Mouse (Mus musculus) midbrain, embryonic 14.5 days (tissue): ENCODE measurements around the gene Capns1. TPM values are rescaled to one million over a fixed set of nuclear protein-coding genes. Genes with fewer than 3 reads are reported as not detected.
A peak's percentile ranks its signal among the peaks of the same experiment; 100 is the strongest.

Experiments
- ATAC-seq: fragments of 200-750 bp; cut with Nextera tagmentation; 2 replicates; pipeline ENCODE4 v1.8.0; 2017; ENCODE audit warnings: moderate number of reproducible peaks, moderate library complexity; ENCODE audit not compliant: low FRiP score, low TSS enrichment
- DNase-seq: peaks from one replicate; pipeline ENCODE4 v3.0.0-alpha.2; 2015
- H3K27ac ChIP-seq: fragments of 300-500 bp; sonication (generic); replicated peaks from 2 replicates; pipeline ENCODE4 v1.5.1; 2014; ENCODE audit warnings: mild to moderate bottlenecking, low read depth, low read length, moderate library complexity
- H3K27me3 ChIP-seq: fragments of 300-500 bp; sonication (generic); 2 replicates; pipeline ENCODE4 v1.6.1; 2014; ENCODE audit warnings: low read length, control low read depth, mixed read lengths; ENCODE audit not compliant: control insufficient read depth, insufficient read depth
- H3K36me3 ChIP-seq: fragments of 300-500 bp; sonication (generic); 2 replicates; pipeline ENCODE4 v1.6.1; 2014; ENCODE audit warnings: low read length, control low read depth; ENCODE audit not compliant: control insufficient read depth, insufficient read depth
- H3K4me1 ChIP-seq: fragments of 300-500 bp; sonication (generic); 2 replicates; pipeline ENCODE4 v1.6.1; 2014; ENCODE audit warnings: mild to moderate bottlenecking, antibody characterized with exemption, low read length, control low read depth; ENCODE audit not compliant: control insufficient read depth, insufficient read depth
- H3K4me2 ChIP-seq: fragments of 300-500 bp; sonication (generic); 2 replicates; pipeline ENCODE4 v1.6.1; 2014; ENCODE audit warnings: mild to moderate bottlenecking, low read length, moderate library complexity
- H3K4me3 ChIP-seq: fragments of 300-500 bp; sonication (generic); replicated peaks from 2 replicates; pipeline ENCODE4 v1.5.1; 2014; ENCODE audit warnings: low read depth, low read length
- H3K9ac ChIP-seq: fragments of 300-500 bp; sonication (generic); replicated peaks from 2 replicates; pipeline ENCODE4 v1.6.1; 2014; ENCODE audit warnings: mild to moderate bottlenecking, low read length, moderate library complexity
- H3K9me3 ChIP-seq: fragments of 300-500 bp; sonication (generic); 2 replicates; pipeline ENCODE4 v1.6.1; 2016; ENCODE audit warnings: low read length, control low read depth, mixed read lengths; ENCODE audit not compliant: control insufficient read depth
- WGBS: fragments of 180-500 bp; shearing (Covaris S2); extraction: QIAGEN DNeasy Blood & Tissue Kit; methylation state at CpG from one replicate; pipeline ENCODE4 v1.1.7; 2014; 5-methylcytosine and 5-hydroxymethylcytosine counted together
- polyA plus RNA-seq: library from polyadenylated mRNA; unstranded; fragments of >200 nt; fragmentation: Nextera tagmentation; extraction: Ambion mirVana; gene quantifications from 2 replicates; pipeline ENCODE4 v1.2.1, GENCODE M21; 2014

The Capns1 gene
- polyA plus RNA-seq, 1 experiment from 2014 or later, result 53.0 TPM

DNA sequence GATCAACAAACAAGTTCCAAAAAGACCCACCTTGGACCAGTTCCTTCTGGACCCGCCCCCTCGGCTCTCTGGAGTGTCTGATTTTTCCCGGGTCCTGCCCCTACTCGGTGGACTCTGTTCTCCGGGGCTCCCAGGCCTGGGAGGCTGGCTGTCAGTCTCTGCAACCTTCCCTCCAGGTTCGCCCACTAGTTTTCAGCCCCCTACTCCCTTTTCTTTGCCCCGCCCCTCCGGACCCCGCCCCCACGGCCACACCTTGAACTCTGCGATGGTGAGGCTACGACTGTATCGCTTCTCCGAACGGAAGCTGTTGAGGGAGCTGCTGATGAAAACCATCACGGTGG, 32.7 kb upstream of the Capns1 start:
- ATAC-seq, result no peak; the same call in 1 of the 2 replicates
- H3K36me3 ChIP-seq, result peaks cover 51% of the 10 kb centered on the region
- under 1% methylated on average over 16 of the region's 16 CpGs for WGBS

DNA sequence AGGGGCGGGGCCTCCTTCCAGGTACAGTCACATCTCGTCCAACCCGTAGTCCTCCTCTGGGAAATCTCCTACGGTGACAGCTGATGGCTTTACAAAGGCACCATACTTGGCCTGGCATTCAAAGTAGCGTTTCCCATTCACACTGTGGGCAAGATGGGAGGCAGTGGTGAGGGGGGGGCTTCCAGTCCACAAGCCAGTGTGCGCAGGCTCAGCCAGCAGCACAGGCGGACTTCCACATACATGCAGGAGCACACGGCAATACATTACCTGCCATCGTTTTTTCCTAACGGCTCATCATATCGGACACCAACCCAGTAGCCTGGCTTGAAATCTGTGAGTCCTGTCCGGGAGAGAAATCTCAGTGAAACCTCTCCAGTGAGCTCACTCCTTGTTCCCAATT, 25.6 kb upstream of the Capns1 start:
- ATAC-seq (no peak), DNase-seq (no peak)
- WGBS, result 93% methylated on average over 12 of the region's 12 CpGs
- no peaks in the 10 kb centered on the region for H3K27me3 ChIP-seq
- no peak overlapping the region for H3K9ac ChIP-seq
- no peak overlapping the region for H3K4me2 ChIP-seq
- peaks cover 7% of the 10 kb centered on the region; the same call in 1 of the 2 replicates for H3K4me1 ChIP-seq
- no peak overlapping the region for H3K27ac ChIP-seq
- H3K4me3 ChIP-seq, result no peak overlapping the region
- peaks cover 54% of the 10 kb centered on the region for H3K36me3 ChIP-seq
- no peaks in the 10 kb centered on the region for H3K9me3 ChIP-seq

More for the DNA sequence above, 32.7 kb upstream of the Capns1 start:
- Histone ChIP-seq H3K4me1 (peaks cover 19% of the 10 kb centered on the region), H3K27me3 (no peaks in the 10 kb centered on the region), H3K4me2 (peak overlapping the region; percentile 74), H3K9ac (peak overlapping the region; percentile 74), H3K27ac (peak overlapping the region; percentile 94), H3K9me3 (no peaks in the 10 kb centered on the region), H3K4me3 (peak overlapping the region; percentile 73)
- no peak for DNase-seq

DNA sequence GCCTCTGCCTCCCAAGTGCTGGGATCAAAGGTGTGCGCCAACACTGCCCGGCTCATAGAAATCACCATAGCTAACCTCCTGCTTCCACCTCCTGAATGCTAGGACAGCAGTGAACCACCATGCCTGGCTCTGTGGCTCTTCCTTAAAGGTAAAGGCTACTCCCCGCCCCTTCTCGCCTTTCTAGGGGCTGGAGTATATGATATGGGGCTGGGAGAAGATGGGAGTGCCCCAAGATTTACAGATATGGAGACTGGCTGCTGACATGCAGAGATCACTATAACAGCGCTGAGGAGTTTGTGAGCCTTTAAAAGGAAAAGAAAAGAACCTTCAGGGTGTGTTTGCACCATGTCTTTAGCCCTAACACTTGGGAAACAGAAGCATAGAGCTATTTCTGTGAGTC, 23.6 kb upstream of the Capns1 start:
- Histone ChIP-seq H3K36me3 (peaks cover 41% of the 10 kb centered on the region), H3K9ac (no peak overlapping the region), H3K4me1 (peaks cover 7% of the 10 kb centered on the region; the same call in 1 of the 2 replicates), H3K4me3 (no peak overlapping the region), H3K27ac (no peak overlapping the region), H3K9me3 (no peaks in the 10 kb centered on the region), H3K27me3 (no peaks in the 10 kb centered on the region), H3K4me2 (no peak overlapping the region)
- 93% methylated on average over 5 of the region's 5 CpGs for WGBS
- DNase-seq (no peak), ATAC-seq (no peak)

DNA sequence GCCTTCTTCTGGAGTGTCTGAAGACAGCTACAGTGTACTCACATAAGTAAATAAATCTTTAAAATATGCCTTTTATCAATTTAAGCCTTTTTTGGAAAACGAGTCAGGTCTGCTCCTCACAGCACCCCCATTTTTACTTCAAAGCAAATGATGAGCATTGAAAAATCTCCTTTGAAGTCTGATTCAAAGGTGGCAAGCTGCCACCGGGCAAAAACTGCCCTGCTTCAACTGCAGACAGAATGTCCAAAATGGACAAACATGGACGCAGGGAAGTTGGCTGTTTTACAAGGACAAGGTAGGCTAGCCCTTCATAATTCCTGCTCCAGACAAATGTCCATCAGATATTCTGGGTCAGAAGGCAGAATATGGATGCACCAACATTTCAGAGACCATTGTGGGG, 22.8 kb upstream of the Capns1 start:
- H3K4me1 ChIP-seq, result peaks cover 7% of the 10 kb centered on the region; the same call in 1 of the 2 replicates

DNA sequence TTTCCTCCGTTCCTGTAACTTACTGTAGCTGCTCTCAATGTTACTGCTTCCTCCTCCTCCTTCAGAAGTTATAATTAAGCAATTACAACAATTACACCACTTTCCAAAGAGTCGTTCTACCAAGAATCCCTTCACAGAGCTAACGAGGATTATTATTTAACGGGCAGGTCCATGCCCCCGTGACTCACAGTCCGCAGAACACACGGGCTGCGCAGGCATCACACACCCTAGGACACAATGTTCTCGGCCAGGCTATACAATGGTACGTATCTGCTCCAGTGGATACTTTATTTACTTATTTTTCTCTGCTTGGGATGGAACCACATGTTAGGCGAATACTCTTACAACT, 21.4 kb upstream of the Capns1 start:
- WGBS, result 29% methylated on average over 11 of the region's 11 CpGs

More for the DNA sequence above, 22.8 kb upstream of the Capns1 start:
- H3K9ac ChIP-seq, result no peak overlapping the region
- no peak overlapping the region for H3K27ac ChIP-seq
- DNase-seq, result no peak
- no peaks in the 10 kb centered on the region for H3K27me3 ChIP-seq
- H3K4me3 ChIP-seq, result no peak overlapping the region
- H3K36me3 ChIP-seq, result peaks cover 34% of the 10 kb centered on the region
- no peak for ATAC-seq
- no peaks in the 10 kb centered on the region for H3K9me3 ChIP-seq
- 90% methylated on average over 3 of the region's 3 CpGs for WGBS
- H3K4me2 ChIP-seq, result no peak overlapping the region

DNA sequence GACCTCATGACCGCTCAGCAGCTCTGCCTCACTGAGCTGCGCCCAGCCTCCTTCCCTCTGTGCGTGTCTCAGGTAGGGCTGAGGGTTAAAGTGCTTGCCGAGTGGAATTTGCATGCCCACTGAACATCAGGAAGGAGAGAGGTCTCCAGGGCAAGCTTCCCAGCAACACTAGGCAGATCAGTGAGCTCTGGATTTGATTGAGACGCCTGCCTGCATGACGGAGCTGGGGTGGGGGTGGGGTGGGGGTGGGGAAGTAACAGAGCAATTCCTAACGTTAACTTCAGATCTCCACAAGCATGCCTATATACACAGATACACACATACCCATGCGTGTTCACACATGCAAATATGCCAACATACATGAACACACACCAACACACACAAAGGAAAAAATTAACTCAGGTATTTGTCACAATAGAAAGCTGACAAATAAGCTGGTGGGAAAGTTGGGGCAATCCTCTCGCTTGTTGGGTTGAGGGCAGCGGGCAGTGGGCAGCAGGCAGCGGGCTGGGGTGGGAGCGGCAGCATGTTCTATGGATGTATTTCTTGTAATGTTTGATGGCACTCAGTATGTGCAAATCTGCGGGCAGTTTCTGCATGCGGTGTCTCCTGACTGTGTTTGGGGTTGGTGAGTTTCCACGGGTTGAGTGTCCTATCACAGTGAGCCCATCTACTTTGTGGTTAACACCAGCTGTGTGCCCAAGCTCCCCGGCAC, 20.8 kb upstream of the Capns1 start:
- ATAC-seq, result peak; percentile 56
- H3K9ac ChIP-seq, result peak overlapping the region; percentile 57
- H3K27ac ChIP-seq, result peak overlapping the region; percentile 62
- H3K36me3 ChIP-seq, result peaks cover 16% of the 10 kb centered on the region
- H3K9me3 ChIP-seq, result no peaks in the 10 kb centered on the region
- H3K4me2 ChIP-seq, result peak overlapping the region; percentile 91
- H3K27me3 ChIP-seq, result no peaks in the 10 kb centered on the region
- peak overlapping the region; percentile 43 for H3K4me3 ChIP-seq
- 4% methylated on average over 16 of the region's 16 CpGs for WGBS
- DNase-seq, result peak; percentile 87
- H3K4me1 ChIP-seq, result peaks cover 7% of the 10 kb centered on the region; the same call in 1 of the 2 replicates

More for the DNA sequence above, 21.4 kb upstream of the Capns1 start:
- Histone ChIP-seq H3K4me3 (peak overlapping the region; percentile 43), H3K27me3 (no peaks in the 10 kb centered on the region), H3K9me3 (no peaks in the 10 kb centered on the region), H3K4me1 (peaks cover 7% of the 10 kb centered on the region; the same call in 1 of the 2 replicates), H3K4me2 (peak overlapping the region; percentile 91), H3K36me3 (peaks cover 21% of the 10 kb centered on the region), H3K27ac (0 out of 2 replicates have a peak overlapping the region, but pooled peaks have one; percentile 62), H3K9ac (peak overlapping the region; percentile 57)
- no peak for ATAC-seq
- DNase-seq, result no peak

DNA sequence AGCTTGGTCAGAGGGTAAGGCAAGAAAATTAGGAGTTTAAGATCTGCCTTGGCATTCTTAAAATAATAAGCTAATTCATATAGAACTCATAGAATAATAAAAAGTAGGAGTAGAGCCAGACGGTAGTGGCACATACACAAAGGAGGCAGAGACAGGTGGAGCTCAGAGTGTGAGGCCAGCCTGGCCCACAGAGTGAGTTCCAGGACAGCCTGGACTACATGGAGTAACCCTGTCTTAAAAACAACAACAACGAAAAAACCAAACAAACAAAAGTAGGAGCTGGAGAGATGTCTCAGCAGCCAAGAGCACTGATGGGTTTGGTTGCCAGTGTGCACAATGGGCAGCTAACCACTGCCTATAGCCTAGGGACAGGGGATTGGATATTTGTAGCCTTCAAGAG, 18.7 kb upstream of the Capns1 start:
- DNase-seq (no peak), ATAC-seq (no peak)
- 83% methylated on average over 2 of the region's 2 CpGs for WGBS
- Histone ChIP-seq H3K27me3 (no peaks in the 10 kb centered on the region), H3K9ac (no peak overlapping the region), H3K36me3 (no peaks in the 10 kb centered on the region), H3K4me3 (no peak overlapping the region), H3K9me3 (no peaks in the 10 kb centered on the region), H3K4me1 (peaks cover 7% of the 10 kb centered on the region; the same call in 1 of the 2 replicates), H3K27ac (no peak overlapping the region), H3K4me2 (peak overlapping the region; percentile 39; the same call in 1 of the 2 replicates)

DNA sequence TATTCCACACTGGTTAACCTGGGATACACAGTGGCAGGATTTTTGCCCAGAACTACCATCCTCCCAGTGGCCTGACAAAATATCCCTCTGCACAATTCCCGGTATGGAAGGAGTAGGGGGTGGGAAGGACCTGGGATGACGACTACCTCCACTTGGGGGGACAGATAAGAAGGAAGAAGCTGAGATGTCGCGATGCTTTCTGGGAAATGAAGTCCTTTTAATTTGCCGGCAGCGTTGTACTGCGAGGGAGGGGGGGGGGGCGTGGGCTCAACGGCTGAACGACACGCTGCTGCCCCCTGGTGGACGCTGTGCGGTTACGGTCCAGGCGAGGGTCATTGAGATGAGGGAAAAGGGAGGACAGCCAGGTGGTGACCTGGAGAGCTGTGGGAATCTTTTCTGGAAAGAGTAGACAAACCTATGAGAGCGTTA, 18.1 kb upstream of the Capns1 start:
- Histone ChIP-seq H3K9ac (no peak overlapping the region; the same call in 1 of the 2 replicates), H3K36me3 (no peaks in the 10 kb centered on the region), H3K27me3 (no peaks in the 10 kb centered on the region), H3K4me1 (peaks cover 7% of the 10 kb centered on the region; the same call in 1 of the 2 replicates), H3K9me3 (no peaks in the 10 kb centered on the region), H3K4me3 (no peak overlapping the region), H3K4me2 (peak overlapping the region; percentile 39), H3K27ac (peak overlapping the region; percentile 20; the same call in 1 of the 2 replicates)
- peak; percentile 96 for DNase-seq
- WGBS, result 1% methylated on average over 16 of the region's 16 CpGs
- peak; percentile 81 for ATAC-seq

DNA sequence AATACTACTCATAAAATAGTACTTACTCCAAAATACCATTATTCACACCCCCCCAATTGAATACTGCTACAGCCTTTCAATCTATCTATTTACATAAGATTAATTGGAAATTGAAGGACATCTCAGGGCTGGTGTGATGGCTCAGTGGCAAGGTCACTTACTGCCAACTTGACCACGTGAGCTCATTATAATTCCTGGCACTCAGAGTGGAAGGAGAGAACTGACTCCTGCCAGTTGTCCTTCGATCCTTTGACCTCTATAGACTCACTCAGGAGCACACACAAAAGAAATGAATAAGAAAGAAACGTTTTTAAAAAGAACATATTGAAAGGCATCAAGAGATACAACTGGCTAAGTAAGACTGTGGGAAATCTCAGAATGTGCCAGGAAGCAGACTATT, 17.3 kb upstream of the Capns1 start:
- H3K4me1 ChIP-seq, result peaks cover 7% of the 10 kb centered on the region; the same call in 1 of the 2 replicates
- H3K27me3 ChIP-seq, result no peaks in the 10 kb centered on the region
- 68% methylated on average over 3 of the region's 3 CpGs for WGBS
- no peaks in the 10 kb centered on the region for H3K9me3 ChIP-seq
- no peak overlapping the region for H3K27ac ChIP-seq
- ATAC-seq, result no peak
- no peak for DNase-seq
- H3K36me3 ChIP-seq, result no peaks in the 10 kb centered on the region
- no peak overlapping the region for H3K9ac ChIP-seq
- H3K4me3 ChIP-seq, result no peak overlapping the region
- no peak overlapping the region for H3K4me2 ChIP-seq
